Mouse (Mus musculus) erythroblast, adult 5-6 weeks (primary cell): ENCODE measurements around the gene Ccdc141. TPM values are rescaled to one million over a fixed set of nuclear protein-coding genes. Genes with fewer than 3 reads are reported as not detected.

Experiments
- total RNA-seq, 2 experiments: library from RNA; stranded (forward) in 1 of 2; stranded (reverse) in 1 of 2; fragments of 150-400 nt in 1 of 2; fragments of 200-764, 138-1000 nt in 1 of 2; gene quantifications; 2 replicates each; pipeline versions ENCODE4 v1.2.3 to v1.2.4; 2015 to 2017; ENCODE audit warnings: low replicate concordance in 2 of 2

Gene Ccdc141
- total RNA-seq, 2 experiments from 2014 or later: 3.5 to 4.4 TPM

Other genes starting within 250 kb of the Ccdc141 start
- gene Ttn, start 188.1 kb downstream of the Ccdc141 start, total RNA-seq (2015; ENCODE audit: low replicate concordance): not detected in 2 replicates
- gene Ttn, start 188.1 kb downstream of the Ccdc141 start, total RNA-seq (2017; ENCODE audit: low replicate concordance): under 0.01 and 0.14 TPM in 2 replicates
- 0.38 TPM in 1 of 2 replicates, not detected in the other for gene Sestd1, start 110.0 kb upstream of the Ccdc141 start, total RNA-seq (2015; ENCODE audit: low replicate concordance)
- 0.51 and 0.70 TPM in 2 replicates for gene Sestd1, start 110.0 kb upstream of the Ccdc141 start, total RNA-seq (2017; ENCODE audit: low replicate concordance)